Mouse (Mus musculus) stomach, embryonic 14.5 days (tissue): Measurements from ENCODE around the gene Atp13a3. TPM values are rescaled to one million over a fixed set of nuclear protein-coding genes. Genes with fewer than 3 reads are reported as not detected.
"Not testable (repeated sequence)": the region's sequence is repeated elsewhere in the genome, so short reads cannot be mapped to it uniquely, and the experiment has no call there.

Source experiments
- ATAC-seq: fragments of 200-750 bp; cut with Nextera tagmentation; 2 replicates; pipeline ENCODE4 v1.8.0; 2017; ENCODE audit warnings: low read depth, moderate TSS enrichment; ENCODE audit not compliant: insufficient number of reproducible peaks, insufficient read depth, low FRiP score
- H3K27ac ChIP-seq: fragments of 300-500 bp; sonication (generic); 2 replicates; pipeline ENCODE4 v1.5.1; 2014; ENCODE audit warnings: mild to moderate bottlenecking, low read length, moderate library complexity, mixed read lengths
- H3K27me3 ChIP-seq: fragments of 300-500 bp; sonication (generic); 2 replicates; pipeline ENCODE4 v1.6.1; 2014; ENCODE audit warnings: low read length, control low read depth, mixed read lengths; ENCODE audit not compliant: control insufficient read depth, insufficient read depth
- H3K36me3 ChIP-seq: fragments of 300-500 bp; sonication (generic); 2 replicates; pipeline ENCODE4 v1.6.1; 2014; ENCODE audit warnings: mild to moderate bottlenecking, control low read depth, low read length, moderate library complexity, mixed read lengths; ENCODE audit not compliant: control insufficient read depth, insufficient read depth
- H3K4me1 ChIP-seq: fragments of 300-500 bp; sonication (generic); 2 replicates; pipeline ENCODE4 v1.6.1; 2014; ENCODE audit warnings: low read length, control low read depth, mixed read lengths; ENCODE audit not compliant: control insufficient read depth, insufficient read depth
- H3K4me2 ChIP-seq: fragments of 300-500 bp; sonication (generic); replicated peaks from 2 replicates; pipeline ENCODE4 v1.6.1; 2014; ENCODE audit warnings: low read depth, low read length, control low read depth
- H3K4me3 ChIP-seq: fragments of 300-500 bp; sonication (generic); 2 replicates; pipeline ENCODE4 v1.5.1; 2014; ENCODE audit warnings: low read depth, low read length, control low read depth
- H3K9ac ChIP-seq: fragments of 300-500 bp; sonication (generic); replicated peaks from 2 replicates; pipeline ENCODE4 v1.6.1; 2014; ENCODE audit warnings: low read depth, mild to moderate bottlenecking, control low read depth, low read length, moderate library complexity, mixed read lengths
- H3K9me3 ChIP-seq: fragments of 300-500 bp; sonication (generic); 2 replicates; pipeline ENCODE4 v1.6.1; 2016; ENCODE audit warnings: low read depth, low read length, control low read depth; ENCODE audit not compliant: control insufficient read depth
- WGBS: fragments of 180-500 bp; shearing (Covaris S2); extraction: QIAGEN DNeasy Blood & Tissue Kit; methylation state at CpG from one replicate; pipeline ENCODE4 v1.1.7; 2014; 5-methylcytosine and 5-hydroxymethylcytosine counted together
- polyA plus RNA-seq: library from polyadenylated mRNA; unstranded; fragments of >200 nt; fragmentation: Nextera tagmentation; extraction: Ambion mirVana; gene quantifications from 2 replicates; pipeline ENCODE4 v1.2.1, GENCODE M21; 2014

Atp13a3 gene
- polyA plus RNA-seq, 1 experiment from 2014 or later = 14.5 TPM

GRCm38 (mm10) chr16:30387871-30388460, 17.8 kb downstream of the Atp13a3 start:
- Histone ChIP-seq H3K4me2 (peak overlapping the region; percentile 92), H3K36me3 (no peaks in the 10 kb centered on the region), H3K27me3 (no peaks in the 10 kb centered on the region), H3K9ac (peak overlapping the region; percentile 95), H3K4me1 (peaks cover 15% of the 10 kb centered on the region; the same call in 1 of the 2 replicates), H3K4me3 (peak overlapping the region; percentile 81), H3K27ac (peak overlapping the region; percentile 48; the same call in 1 of the 2 replicates), H3K9me3 (0 out of 2 replicates have a peak, but pooled peaks cover 3% of the 10 kb centered on the region)
- peak; percentile 50; the same call in 1 of the 2 replicates for ATAC-seq
- WGBS = under 1% methylated on average over 49 of the region's 49 CpGs

- H3K9me3 ChIP-seq = no peaks in the 10 kb centered on the region
- H3K27ac ChIP-seq = no peak overlapping the region
- peak overlapping the region; percentile 81; the same call in 1 of the 2 replicates for H3K4me3 ChIP-seq
- ATAC-seq = no peak
- peaks cover 15% of the 10 kb centered on the region; the same call in 1 of the 2 replicates for H3K4me1 ChIP-seq
- peak overlapping the region; percentile 92 for H3K4me2 ChIP-seq
- H3K27me3 ChIP-seq = no peaks in the 10 kb centered on the region
- no peak overlapping the region for H3K9ac ChIP-seq
- no peaks in the 10 kb centered on the region for H3K36me3 ChIP-seq
- 55% methylated on average over 8 of the region's 8 CpGs for WGBS
These were observed 18.8 kb downstream of the Atp13a3 start for GRCm38 (mm10) chr16:30386911-30387439.

- no peak overlapping the region for H3K9ac ChIP-seq
- 90% methylated on average over 1 of the region's 1 CpGs for WGBS
- H3K27ac ChIP-seq = no peak overlapping the region
- H3K4me1 ChIP-seq = peaks cover 15% of the 10 kb centered on the region; the same call in 1 of the 2 replicates
- no peak for ATAC-seq
- no peak overlapping the region for H3K4me3 ChIP-seq
- no peaks in the 10 kb centered on the region for H3K27me3 ChIP-seq
- no peaks in the 10 kb centered on the region for H3K9me3 ChIP-seq
- no peak overlapping the region for H3K4me2 ChIP-seq
- no peaks in the 10 kb centered on the region for H3K36me3 ChIP-seq
These were observed 20.2 kb downstream of the Atp13a3 start for GRCm38 (mm10) chr16:30385531-30385930.

- Histone ChIP-seq H3K4me1 (0 out of 2 replicates have a peak, but pooled peaks cover 3% of the 10 kb centered on the region), H3K36me3 (peaks cover 3% of the 10 kb centered on the region; the same call in 1 of the 2 replicates), H3K27ac (no peak overlapping the region), H3K9me3 (no peaks in the 10 kb centered on the region), H3K4me2 (no peak overlapping the region), H3K9ac (no peak overlapping the region), H3K27me3 (no peaks in the 10 kb centered on the region), H3K4me3 (no peak overlapping the region)
- 73% methylated on average over 3 of the region's 3 CpGs for WGBS
- no peak for ATAC-seq
These were observed 29.5 kb downstream of the Atp13a3 start for GRCm38 (mm10) chr16:30376237-30376636.

GRCm38 (mm10) chr16:30374927-30375326, 30.8 kb downstream of the Atp13a3 start:
- Histone ChIP-seq H3K27me3 (no peaks in the 10 kb centered on the region), H3K36me3 (peaks cover under 1% of the 10 kb centered on the region; the same call in 1 of the 2 replicates), H3K4me3 (no peak overlapping the region), H3K9me3 (no peaks in the 10 kb centered on the region), H3K4me2 (no peak overlapping the region), H3K4me1 (0 out of 2 replicates have a peak, but pooled peaks cover 3% of the 10 kb centered on the region), H3K9ac (no peak overlapping the region), H3K27ac (no peak overlapping the region)
- ATAC-seq = no peak
- WGBS = 85% methylated on average over 3 of the region's 3 CpGs

- Histone ChIP-seq H3K9me3 (no peaks in the 10 kb centered on the region), H3K36me3 (no peaks in the 10 kb centered on the region), H3K27me3 (no peaks in the 10 kb centered on the region), H3K4me2 (no peak overlapping the region), H3K4me1 (no peaks in the 10 kb centered on the region), H3K27ac (no peak overlapping the region), H3K9ac (no peak overlapping the region), H3K4me3 (no peak overlapping the region)
- 63% methylated on average over 3 of the region's 3 CpGs for WGBS
- no peak for ATAC-seq
These were observed 31.5 kb downstream of the Atp13a3 start for GRCm38 (mm10) chr16:30374266-30374665.

- not testable (repeated sequence) for H3K9me3 ChIP-seq, H3K27ac ChIP-seq, H3K36me3 ChIP-seq, H3K4me1 ChIP-seq, H3K27me3 ChIP-seq, ATAC-seq, H3K9ac ChIP-seq, H3K4me2 ChIP-seq, H3K4me3 ChIP-seq
- 92% methylated on average over 4 of the region's 4 CpGs for WGBS
These were observed 32.5 kb downstream of the Atp13a3 start for GRCm38 (mm10) chr16:30373286-30373685.

- Histone ChIP-seq H3K36me3 (no peaks in the 10 kb centered on the region), H3K27ac (no peak overlapping the region), H3K4me3 (no peak overlapping the region), H3K9ac (no peak overlapping the region), H3K27me3 (no peaks in the 10 kb centered on the region), H3K9me3 (no peaks in the 10 kb centered on the region), H3K4me1 (no peaks in the 10 kb centered on the region), H3K4me2 (no peak overlapping the region)
- WGBS = 67% methylated on average over 2 of the region's 2 CpGs
- ATAC-seq = no peak
These were observed 38.4 kb downstream of the Atp13a3 start for GRCm38 (mm10) chr16:30367395-30367794.
